Mouse (Mus musculus) adrenal gland, adult 2 months (tissue): ENCODE measurements around the gene Tstd1. TPM values are rescaled to one million over a fixed set of nuclear protein-coding genes. Genes with fewer than 3 reads are reported as not detected.
A peak's percentile ranks its signal among the peaks of the same experiment; 100 is the strongest.

Source experiments
- DNase-seq: peaks from one replicate; pipeline ENCODE4 v3.0.0; 2021
- long read RNA-seq: library from polyadenylated mRNA; stranded (forward); transcript quantifications from one replicate; pipeline ENCODE4 v2.0.0, GENCODE M21; 2021
- polyA plus RNA-seq: library from polyadenylated mRNA; depleted of rRNA; stranded (reverse); fragments of >200 nt; gene quantifications from 2 replicates; pipeline ENCODE4 v1.2.3, GENCODE M21; 2012; rRNA removed
- total RNA-seq, 2 experiments: library from RNA; stranded (reverse); gene quantifications; 2 replicates each; pipeline ENCODE4 v1.2.3; 2021

Tstd1 gene
- 1 to 10 TPM; 3.0 to 5.0 TPM for total RNA-seq
- 0.49 and 0.99 TPM in 2 replicates for polyA plus RNA-seq
- long read RNA-seq, partial matches to known transcripts: 0 of 1 reads
- long read RNA-seq, other reads (novel, unspliced or antisense): 0 of 1 reads

GRCm38 (mm10) chr1:171418660-171419059, at the start of gene Tstd1:
TSS of gene Tstd1 (plus strand) at chr1:171418872.
- DNase-seq: no peak

GRCm38 (mm10) chr1:171369845-171370556, 48.7 kb upstream of the Tstd1 start, which contains the start of gene Nectin4:
TSS of gene Nectin4 (plus strand) at chr1:171370099.
- DNase-seq: no peak

GRCm38 (mm10) chr1:171372880-171373279, 45.8 kb upstream of the Tstd1 start:
- DNase-seq: no peak

- DNase-seq: no peak
These were observed 44.7 kb upstream of the Tstd1 start for GRCm38 (mm10) chr1:171373946-171374345.

- DNase-seq: no peak
These were observed 43.0 kb upstream of the Tstd1 start for GRCm38 (mm10) chr1:171375646-171376097.

GRCm38 (mm10) chr1:171378298-171378697, 40.4 kb upstream of the Tstd1 start:
- DNase-seq: no peak

- peak; percentile 83 for DNase-seq
These were observed 38.6 kb upstream of the Tstd1 start for GRCm38 (mm10) chr1:171379935-171380599.

- no peak for DNase-seq
These were observed 36.5 kb upstream of the Tstd1 start for GRCm38 (mm10) chr1:171382096-171382620.

- DNase-seq: no peak
These were observed 34.3 kb upstream of the Tstd1 start for GRCm38 (mm10) chr1:171384361-171384760.

GRCm38 (mm10) chr1:171385171-171385570, 33.5 kb upstream of the Tstd1 start:
- no peak for DNase-seq

GRCm38 (mm10) chr1:171387099-171387498, 31.6 kb upstream of the Tstd1 start:
- no peak for DNase-seq

- peak; percentile 34 for DNase-seq
These were observed 30.1 kb upstream of the Tstd1 start, which contains the start of gene Arhgap30 for GRCm38 (mm10) chr1:171388376-171389102. TSS of gene Arhgap30 (plus strand) at chr1:171388954.

GRCm38 (mm10) chr1:171390101-171390500, 28.6 kb upstream of the Tstd1 start:
- DNase-seq: peak; percentile 27

GRCm38 (mm10) chr1:171401821-171402220, 16.9 kb upstream of the Tstd1 start:
- DNase-seq: no peak

- no peak for DNase-seq
These were observed 15.7 kb upstream of the Tstd1 start for GRCm38 (mm10) chr1:171402991-171403390.

- no peak for DNase-seq
These were observed 11.4 kb upstream of the Tstd1 start for GRCm38 (mm10) chr1:171407263-171407662.

GRCm38 (mm10) chr1:171410231-171410630, 8.4 kb upstream of the Tstd1 start:
- DNase-seq: no peak

- DNase-seq: peak; percentile 96
These were observed 7.7 kb upstream of the Tstd1 start, which contains the start of gene Usf1 for GRCm38 (mm10) chr1:171410947-171411484. TSS of gene Usf1 (plus strand) at chr1:171411313.

- no peak for DNase-seq
These were observed 7.2 kb upstream of the Tstd1 start for GRCm38 (mm10) chr1:171411492-171411941.

- peak; percentile 56 for DNase-seq
These were observed 6.7 kb upstream of the Tstd1 start for GRCm38 (mm10) chr1:171412001-171412441.

GRCm38 (mm10) chr1:171412446-171412845, 6.2 kb upstream of the Tstd1 start:
- DNase-seq: peak; percentile 35

- no peak for DNase-seq
These were observed 5.1 kb upstream of the Tstd1 start for GRCm38 (mm10) chr1:171413608-171414007.
